Mouse (Mus musculus) stomach, embryonic 16.5 days (tissue): ENCODE results near the gene Ntrk2. TPM values are rescaled to one million over a fixed set of nuclear protein-coding genes. Genes with fewer than 3 reads are reported as not detected.

Experiments used
- ATAC-seq: fragments of 200-750 bp; cut with Nextera tagmentation; 2 replicates; pipeline ENCODE4 v1.8.0; 2017; ENCODE audit warnings: moderate number of reproducible peaks, moderate TSS enrichment; ENCODE audit not compliant: insufficient read depth, low FRiP score
- H3K27ac ChIP-seq: fragments of 300-500 bp; sonication (generic); 2 replicates; pipeline ENCODE4 v1.5.1; 2014; ENCODE audit warnings: low read length
- H3K27me3 ChIP-seq: fragments of 300-500 bp; sonication (generic); 2 replicates; pipeline ENCODE4 v1.6.1; 2014; ENCODE audit warnings: low read length, control low read depth, mixed read lengths; ENCODE audit not compliant: control insufficient read depth, insufficient read depth
- H3K36me3 ChIP-seq: fragments of 300-500 bp; sonication (generic); 2 replicates; pipeline ENCODE4 v1.6.1; 2014; ENCODE audit warnings: low read length; ENCODE audit not compliant: control insufficient read depth, insufficient read depth
- H3K4me1 ChIP-seq: fragments of 300-500 bp; sonication (generic); 2 replicates; pipeline ENCODE4 v1.6.1; 2014; ENCODE audit warnings: low read length, control low read depth, mixed read lengths; ENCODE audit not compliant: control insufficient read depth, insufficient read depth
- H3K4me2 ChIP-seq: fragments of 300-500 bp; sonication (generic); 2 replicates; pipeline ENCODE4 v1.6.1; 2014; ENCODE audit warnings: low read depth, low read length, mixed read lengths
- H3K4me3 ChIP-seq: fragments of 300-500 bp; sonication (generic); replicated peaks from 2 replicates; pipeline ENCODE4 v1.5.1; 2014; ENCODE audit warnings: mild to moderate bottlenecking, low read length
- H3K9ac ChIP-seq: fragments of 300-500 bp; sonication (generic); 2 replicates; pipeline ENCODE4 v1.6.1; 2014; ENCODE audit warnings: low read length
- H3K9me3 ChIP-seq: fragments of 300-500 bp; sonication (generic); replicated peaks from 2 replicates; pipeline ENCODE4 v1.6.1; 2016; ENCODE audit warnings: low read length, control low read depth; ENCODE audit not compliant: control insufficient read depth
- WGBS: fragments of 180-500 bp; shearing (Covaris S2); extraction: QIAGEN DNeasy Blood & Tissue Kit; methylation state at CpG from one replicate; pipeline ENCODE4 v1.1.7; 2014; 5-methylcytosine and 5-hydroxymethylcytosine counted together
- polyA plus RNA-seq: library from polyadenylated mRNA; unstranded; fragments of >200 nt; fragmentation: Nextera tagmentation; extraction: Ambion mirVana; gene quantifications from 2 replicates; pipeline ENCODE4 v1.2.1, GENCODE M21; 2015

Ntrk2 gene
- polyA plus RNA-seq, 1 experiment from 2014 or later = 8.0 TPM

- H3K4me2 ChIP-seq = no peak overlapping the region
- H3K27ac ChIP-seq = no peak overlapping the region
- ATAC-seq = no peak
- H3K36me3 ChIP-seq = no peaks in the 10 kb centered on the region
- H3K27me3 ChIP-seq = no peaks in the 10 kb centered on the region
- H3K9me3 ChIP-seq = no peaks in the 10 kb centered on the region
- H3K9ac ChIP-seq = no peak overlapping the region
- no peaks in the 10 kb centered on the region for H3K4me1 ChIP-seq
- no peak overlapping the region for H3K4me3 ChIP-seq
- 61% methylated on average over 5 of the region's 5 CpGs for WGBS
These were observed 210.8 kb downstream of the Ntrk2 start for GRCm38 (mm10) chr13:59017121-59017520.

DNA sequence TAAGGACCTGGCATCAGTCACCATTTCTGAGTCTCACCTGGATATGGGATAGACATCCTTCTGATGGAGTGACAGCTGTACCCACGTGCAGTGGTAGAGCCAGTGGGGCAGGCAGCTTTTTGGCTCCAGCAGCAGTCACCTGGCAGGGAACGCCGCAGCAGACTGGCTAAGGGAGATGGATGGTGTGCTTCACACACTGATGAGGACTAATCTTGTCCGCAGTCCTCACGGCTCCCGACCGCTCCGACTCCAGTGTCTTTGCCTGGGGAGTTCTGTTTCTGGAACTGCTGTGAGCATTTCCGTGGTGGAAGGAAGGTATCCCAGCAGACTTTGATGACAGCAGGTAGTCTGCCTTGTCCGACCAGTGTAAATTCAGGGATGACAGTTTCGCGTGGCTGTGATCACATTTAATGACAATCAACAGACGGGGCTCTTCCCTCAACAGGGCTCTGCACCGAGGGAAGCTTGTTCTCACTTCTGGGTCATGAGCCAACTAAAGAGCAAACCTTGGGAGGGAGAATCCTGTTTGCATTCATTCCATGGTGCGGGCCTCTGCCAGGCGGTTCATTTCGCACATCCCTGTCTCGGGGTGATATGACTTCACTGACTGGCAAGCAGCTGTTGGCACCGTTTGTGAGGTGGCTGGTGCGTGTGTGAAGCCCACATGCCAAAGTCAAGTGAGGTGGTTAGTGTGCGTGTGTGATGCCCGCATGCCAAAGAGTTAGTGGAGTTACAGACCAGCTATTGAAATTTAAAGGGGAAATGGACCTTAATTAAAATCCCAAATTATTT lies 216.1 kb downstream of the Ntrk2 start:
- no peak overlapping the region for H3K4me2 ChIP-seq
- H3K9ac ChIP-seq = no peak overlapping the region
- H3K4me1 ChIP-seq = no peaks in the 10 kb centered on the region
- no peaks in the 10 kb centered on the region for H3K27me3 ChIP-seq
- H3K27ac ChIP-seq = no peak overlapping the region
- no peak overlapping the region for H3K4me3 ChIP-seq
- H3K36me3 ChIP-seq = no peaks in the 10 kb centered on the region
- 88% methylated on average over 22 of the region's 22 CpGs for WGBS
- H3K9me3 ChIP-seq = no peaks in the 10 kb centered on the region
- no peak for ATAC-seq

DNA sequence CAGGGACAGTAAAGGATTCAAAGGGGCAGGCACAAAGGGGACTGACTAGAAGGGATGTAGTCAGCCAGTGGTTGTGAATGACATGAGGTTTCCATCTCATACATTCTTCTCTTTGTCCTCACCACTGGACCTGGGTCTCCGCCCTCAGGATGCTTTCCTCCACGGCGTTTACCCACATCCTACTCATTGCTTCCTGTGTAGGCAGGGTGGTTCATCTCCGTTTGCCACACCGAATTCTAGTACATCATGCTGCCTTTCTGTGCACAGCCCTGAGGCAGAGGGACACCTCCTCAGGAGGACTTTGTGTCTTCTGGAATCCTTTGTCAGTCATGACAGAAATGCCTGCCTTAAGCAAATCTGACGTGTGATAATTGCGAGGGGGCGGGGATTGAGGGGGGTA lies 219.3 kb downstream of the Ntrk2 start:
- Histone ChIP-seq H3K36me3 (no peaks in the 10 kb centered on the region), H3K4me3 (no peak overlapping the region), H3K27ac (no peak overlapping the region), H3K9ac (no peak overlapping the region), H3K4me1 (no peaks in the 10 kb centered on the region), H3K9me3 (no peaks in the 10 kb centered on the region), H3K27me3 (no peaks in the 10 kb centered on the region), H3K4me2 (no peak overlapping the region)
- WGBS = 75% methylated on average over 8 of the region's 8 CpGs
- ATAC-seq = no peak

DNA sequence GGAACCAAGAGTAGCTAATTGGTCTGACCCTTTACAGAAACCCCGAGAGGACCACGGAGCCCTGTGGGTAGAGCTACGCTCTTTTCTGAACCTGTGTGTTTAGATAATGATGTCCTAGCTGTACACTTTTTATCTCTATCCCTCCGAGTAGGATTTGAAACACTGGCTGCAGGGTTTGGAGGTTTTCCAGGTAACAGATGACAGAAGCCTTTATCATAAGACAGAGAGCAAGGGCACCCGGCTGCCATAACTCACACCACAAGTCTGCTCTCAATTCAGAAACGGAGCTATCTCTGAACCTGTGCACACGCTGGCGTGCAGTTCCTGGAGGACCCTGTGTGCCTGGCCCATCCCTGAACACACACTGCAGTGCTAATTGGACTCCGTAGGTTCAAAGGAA lies 221.1 kb downstream of the Ntrk2 start:
- no peak overlapping the region for H3K4me3 ChIP-seq
- no peaks in the 10 kb centered on the region for H3K9me3 ChIP-seq
- 54% methylated on average over 9 of the region's 9 CpGs for WGBS
- no peak overlapping the region for H3K4me2 ChIP-seq
- no peaks in the 10 kb centered on the region for H3K4me1 ChIP-seq
- ATAC-seq = no peak
- no peak overlapping the region for H3K27ac ChIP-seq
- no peaks in the 10 kb centered on the region for H3K27me3 ChIP-seq
- H3K36me3 ChIP-seq = no peaks in the 10 kb centered on the region
- H3K9ac ChIP-seq = no peak overlapping the region

DNA sequence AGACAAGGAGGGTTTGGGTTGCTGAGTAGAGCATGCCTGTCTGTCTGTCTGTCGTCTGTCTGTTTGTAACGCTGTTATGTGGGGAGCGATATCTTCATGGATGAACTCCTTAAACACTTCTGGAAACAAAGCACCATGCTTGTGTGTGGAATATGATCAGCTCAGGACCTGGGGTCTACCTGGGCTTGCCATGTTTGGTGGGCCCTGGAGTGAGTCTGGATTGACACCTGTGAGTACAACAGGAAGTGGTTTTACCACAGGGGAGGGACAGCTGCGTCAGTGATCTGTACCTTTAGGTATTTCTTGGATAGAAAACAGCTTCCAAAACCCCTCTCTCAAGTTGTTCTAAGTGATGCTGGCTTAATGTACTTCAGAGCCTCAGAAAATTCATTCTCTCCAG lies 222.2 kb downstream of the Ntrk2 start:
- ATAC-seq = no peak
- Histone ChIP-seq H3K4me1 (no peaks in the 10 kb centered on the region), H3K36me3 (no peaks in the 10 kb centered on the region)

DNA sequence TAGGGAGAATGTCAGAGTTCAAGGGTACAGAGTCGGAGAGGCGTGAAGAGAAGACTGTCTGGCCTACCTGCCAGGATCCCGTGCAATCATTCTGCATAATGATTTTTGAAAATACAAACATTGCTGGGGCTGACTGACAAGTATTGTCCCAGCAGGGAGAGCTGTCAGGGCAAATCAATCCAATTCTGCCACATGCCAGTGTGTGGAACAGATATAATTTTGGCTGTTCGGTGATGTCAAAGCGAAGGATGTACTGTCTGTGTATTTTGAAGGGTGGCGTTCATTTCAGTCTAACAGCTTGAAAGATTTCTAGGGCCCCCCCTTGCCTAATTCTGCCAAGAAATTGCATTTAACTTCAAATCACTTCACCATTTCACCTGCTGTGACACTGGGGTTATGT lies 224.2 kb downstream of the Ntrk2 start:
- 83% methylated on average over 6 of the region's 6 CpGs for WGBS
- no peaks in the 10 kb centered on the region for H3K27me3 ChIP-seq
- no peak overlapping the region for H3K4me2 ChIP-seq
- ATAC-seq = no peak
- no peak overlapping the region for H3K4me3 ChIP-seq
- H3K36me3 ChIP-seq = no peaks in the 10 kb centered on the region
- no peak overlapping the region for H3K9ac ChIP-seq
- no peaks in the 10 kb centered on the region for H3K4me1 ChIP-seq
- no peak overlapping the region for H3K27ac ChIP-seq
- H3K9me3 ChIP-seq = no peaks in the 10 kb centered on the region

More for the DNA sequence above, 222.2 kb downstream of the Ntrk2 start:
- no peak overlapping the region for H3K9ac ChIP-seq
- WGBS = 86% methylated on average over 4 of the region's 4 CpGs
- no peaks in the 10 kb centered on the region for H3K9me3 ChIP-seq
- no peaks in the 10 kb centered on the region for H3K27me3 ChIP-seq
- no peak overlapping the region for H3K4me3 ChIP-seq
- no peak overlapping the region for H3K4me2 ChIP-seq
- no peak overlapping the region for H3K27ac ChIP-seq

DNA sequence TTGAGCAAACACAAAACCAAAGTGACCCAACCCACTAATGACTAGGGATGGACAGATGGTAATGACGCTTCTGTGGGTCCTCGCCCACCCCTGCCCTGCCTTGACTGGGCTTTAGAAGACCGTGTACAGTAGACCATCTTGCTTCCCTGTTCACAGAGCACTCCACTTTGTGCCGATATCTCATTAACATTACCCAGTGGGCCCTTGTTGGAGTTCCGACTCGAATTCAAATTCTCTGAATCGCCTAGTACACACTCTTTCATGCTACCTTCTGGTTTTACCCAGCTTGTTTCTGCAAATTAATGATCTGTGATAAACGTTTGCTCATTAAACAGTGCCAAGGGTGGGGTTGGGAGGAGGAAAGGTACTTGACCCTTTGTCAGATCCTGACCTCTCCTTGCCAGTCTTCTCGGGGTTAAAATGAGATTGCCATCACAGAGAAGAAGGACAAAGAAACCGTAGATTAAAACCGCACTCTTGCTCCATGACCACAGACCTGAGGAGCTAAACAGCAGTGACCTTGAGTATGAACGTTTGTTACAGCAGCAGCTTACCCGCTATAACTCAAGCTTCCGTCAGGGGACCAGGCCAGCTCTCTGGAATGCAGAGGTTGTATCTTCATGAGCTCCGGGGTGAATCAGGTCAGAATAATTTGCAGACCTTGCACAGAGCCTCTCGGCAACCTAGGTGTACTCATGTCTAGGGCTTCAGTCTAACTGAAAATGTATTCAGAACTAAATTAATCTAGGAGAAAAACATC lies 234.0 kb downstream of the Ntrk2 start:
- 69% methylated on average over 16 of the region's 16 CpGs for WGBS
- ATAC-seq = no peak
- no peaks in the 10 kb centered on the region for H3K9me3 ChIP-seq

DNA sequence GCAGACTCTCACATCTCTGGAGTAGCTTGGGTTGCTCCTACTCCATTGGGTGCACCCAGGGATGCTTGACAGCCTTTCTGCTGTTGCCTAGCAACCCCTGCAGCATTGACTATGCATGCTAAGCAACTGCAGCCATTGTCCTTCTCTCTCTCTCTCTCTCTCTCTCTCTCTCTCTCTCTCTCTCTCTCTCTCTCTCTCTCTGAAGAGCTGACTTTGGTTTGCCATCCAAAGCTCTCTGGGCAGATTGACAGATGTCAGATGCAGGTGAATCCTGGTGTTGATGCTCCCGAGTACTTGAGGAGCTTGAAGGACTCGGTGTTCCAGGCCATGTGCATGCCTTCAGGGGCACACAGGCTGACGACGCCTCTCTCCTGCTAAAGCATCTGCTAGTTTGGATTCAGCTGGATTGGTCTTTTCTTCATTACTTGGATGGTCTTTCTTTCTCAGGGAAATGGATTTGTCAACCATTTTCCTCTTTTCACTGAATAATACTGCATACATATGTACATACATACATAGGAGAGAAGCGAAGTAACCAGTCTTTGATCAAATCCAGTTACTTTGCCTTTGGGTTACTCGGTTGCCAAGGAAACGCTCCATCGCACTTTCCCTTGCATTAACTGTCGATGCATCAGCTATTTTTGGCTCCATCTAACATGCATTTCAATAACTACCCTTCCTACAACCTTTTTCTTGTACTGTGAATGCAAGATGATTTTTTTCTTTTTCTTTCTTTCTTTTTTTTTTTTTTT lies 234.8 kb downstream of the Ntrk2 start:
- no peak overlapping the region for H3K4me3 ChIP-seq
- H3K9me3 ChIP-seq = no peaks in the 10 kb centered on the region
- no peaks in the 10 kb centered on the region for H3K36me3 ChIP-seq
- H3K9ac ChIP-seq = no peak overlapping the region
- no peak for ATAC-seq
- H3K4me1 ChIP-seq = no peaks in the 10 kb centered on the region
- H3K27ac ChIP-seq = no peak overlapping the region
- whole genome bisulfite sequencing = 68% methylated on average over 9 of the region's 9 CpGs
- H3K27me3 ChIP-seq = no peaks in the 10 kb centered on the region
- no peak overlapping the region for H3K4me2 ChIP-seq

More for the DNA sequence above, 234.0 kb downstream of the Ntrk2 start:
- no peaks in the 10 kb centered on the region for H3K36me3 ChIP-seq
- H3K9ac ChIP-seq = no peak overlapping the region
- no peaks in the 10 kb centered on the region for H3K27me3 ChIP-seq
- H3K4me2 ChIP-seq = no peak overlapping the region
- H3K4me3 ChIP-seq = no peak overlapping the region
- no peak overlapping the region for H3K27ac ChIP-seq
- H3K4me1 ChIP-seq = no peaks in the 10 kb centered on the region

DNA sequence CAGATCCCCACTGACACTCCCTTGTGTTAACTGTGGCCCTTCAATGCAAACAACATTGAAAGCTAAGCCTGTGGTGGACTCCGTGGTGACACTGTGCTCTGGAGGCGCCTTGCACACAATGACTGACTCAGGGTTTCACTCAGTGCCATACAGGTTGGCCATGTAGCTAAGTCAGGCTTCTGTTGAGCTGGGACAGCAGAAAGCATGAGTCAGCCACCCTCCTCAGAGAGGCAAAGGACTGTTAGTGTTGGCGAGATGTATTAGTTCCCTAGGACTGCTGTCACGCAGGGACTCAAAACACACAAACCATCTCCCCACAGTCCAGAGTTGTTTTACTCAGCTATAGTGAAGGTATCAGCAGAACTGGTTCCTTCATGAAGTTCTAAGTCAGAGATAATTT lies 245.8 kb downstream of the Ntrk2 start:
- Histone ChIP-seq H3K9me3 (no peaks in the 10 kb centered on the region), H3K36me3 (no peaks in the 10 kb centered on the region), H3K9ac (no peak overlapping the region), H3K27ac (no peak overlapping the region), H3K4me3 (no peak overlapping the region), H3K27me3 (no peaks in the 10 kb centered on the region), H3K4me1 (no peaks in the 10 kb centered on the region), H3K4me2 (no peak overlapping the region)
- ATAC-seq = no peak
- 71% methylated on average over 4 of the region's 4 CpGs for WGBS
